Mouse (Mus musculus): Measurements from ENCODE around the gene Cblc. TPM values are rescaled to one million over a fixed set of nuclear protein-coding genes. Genes with fewer than 3 reads are reported as not detected.

Cblc gene
- total RNA-seq, 2 experiments from 2014 or later = not detected

Other genes starting within 250 kb of the Cblc start
- gene Ppp1r37, start 233.7 kb downstream of the Cblc start, total RNA-seq (2021) = 10 to 100 TPM; 43.4 to 47.5 TPM
- gene Zfp296, start 219.5 kb downstream of the Cblc start, total RNA-seq (2021) = under 1 TPM; 0.43 to 0.71 TPM
- 10 to 100 TPM; 72.9 to 81.2 TPM for gene Gemin7, start 219.2 kb downstream of the Cblc start, total RNA-seq (2021)
- 10 to 100 TPM in 1 of 2 experiments, 1 to 10 TPM in 1; 8.7 to 10.4 TPM for gene Clasrp, start 192.3 kb downstream of the Cblc start, total RNA-seq (2021)
- 10 to 100 TPM in 1 of 2 experiments, 1 to 10 TPM in 1; 6.7 to 11.0 TPM for gene Relb, start 167.4 kb downstream of the Cblc start, total RNA-seq (2021)
- 10 to 100 TPM; 46.8 to 47.3 TPM for gene Clptm1, start 131.8 kb downstream of the Cblc start, total RNA-seq (2021)
- under 1 TPM in 1 of 2 experiments, not detected in 1; 0.74 TPM for gene Apoc2, start 118.9 kb downstream of the Cblc start, total RNA-seq (2021)
- gene Gm44805, start 115.4 kb downstream of the Cblc start, total RNA-seq (2021) = not detected
- under 1 TPM in 1 of 2 experiments, not detected in 1; 0.95 TPM for gene Apoc4, start 115.3 kb downstream of the Cblc start, total RNA-seq (2021)
- 1 to 10 TPM in 1 of 2 experiments, under 1 TPM in 1; 0.84 to 4.3 TPM for gene Apoc1, start 104.1 kb downstream of the Cblc start, total RNA-seq (2021)
- 10 to 100 TPM; 59.5 to 87.1 TPM for gene Apoe, start 97.6 kb downstream of the Cblc start, total RNA-seq (2021)
- gene Tomm40, start 81.4 kb downstream of the Cblc start, total RNA-seq (2021) = 10 to 100 TPM; 40.8 to 44.0 TPM
- gene Nectin2, start 46.3 kb downstream of the Cblc start, total RNA-seq (2021) = 1 to 10 TPM in 1 of 2 experiments, under 1 TPM in 1; 0.64 to 2.0 TPM
- gene Bcam, start 25.8 kb downstream of the Cblc start, total RNA-seq (2021) = 10 to 100 TPM; 17.4 to 28.5 TPM
- 1 to 10 TPM; 1.0 to 2.0 TPM for gene Bcl3, start 26.0 kb upstream of the Cblc start, total RNA-seq (2021)
- not detected for gene Gm19345, start 55.2 kb upstream of the Cblc start, total RNA-seq (2021)
- not detected for gene Ceacam16, start 64.5 kb upstream of the Cblc start, total RNA-seq (2021)
- gene Ceacam19, start 91.2 kb upstream of the Cblc start, total RNA-seq (2021) = not detected
- gene Pvr, start 124.4 kb upstream of the Cblc start, total RNA-seq (2021) = 1 to 10 TPM; 4.3 to 7.6 TPM
- not detected for gene Igsf23, start 153.9 kb upstream of the Cblc start, total RNA-seq (2021)
- gene Ceacam20, start 168.6 kb upstream of the Cblc start, total RNA-seq (2021) = not detected
- not detected for gene Nlrp9b, start 194.7 kb upstream of the Cblc start, total RNA-seq (2021)